24 mouse cellular contexts compared by ENCODE assay signal in the genomic region with DNA sequence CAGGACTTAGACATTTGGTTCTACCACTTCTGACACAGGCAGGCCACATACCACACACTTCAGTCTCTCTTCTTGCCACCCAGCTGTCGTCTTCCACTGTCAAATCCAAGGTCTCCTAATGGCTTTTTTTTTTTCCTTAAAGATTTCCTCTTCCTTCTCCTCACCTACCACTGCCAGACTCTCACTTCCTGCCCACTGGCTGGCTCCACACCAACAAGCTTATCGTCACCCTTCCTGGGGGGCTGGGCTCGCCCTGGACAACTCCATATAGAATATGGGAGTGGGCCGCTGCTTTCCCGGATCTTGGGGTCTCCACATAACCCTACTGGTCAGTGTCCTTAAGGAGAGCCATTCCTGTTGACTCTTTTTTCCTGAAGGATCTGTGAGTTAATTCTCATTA. TPM values are rescaled to one million over a fixed set of nuclear protein-coding genes. Genes with fewer than 3 reads are reported as not detected.
DNase-seq lines count a peak whose midpoint lies in the region; ATAC-seq and TF ChIP-seq lines count a peak whose summit lies in the region.
"Had no signal": no experiment of that assay in that cellular context is flagged by ENCODE, and none has a peak within 500 bp of the region (broad histone marks: within the 10 kb centered on the region; RNA-seq: fewer than 3 reads in every experiment).

No protein-coding gene starts in this region.

- TF ChIP-seq CTCF in lung, postnatal 0 days (IDR thresholded peaks at IDR 0.05), result no peak

- ATAC-seq in lung, postnatal 0 days, result peak; percentile 32; the same call in 1 of the 2 replicates
- ATAC-seq: forebrain, postnatal 0 days; midbrain, embryonic 15.5 days; Patski had no signal

- peaks cover 19% of the 10 kb centered on the region; the same call in 1 of the 2 replicates for H3K36me3 ChIP-seq in heart, embryonic 10.5 days
- H3K36me3 ChIP-seq in lung, postnatal 0 days (ENCODE audit: insufficient read depth, low read length), result no peaks in the 10 kb centered on the region
- H3K36me3 ChIP-seq: G1E had no signal

- peaks cover 51% of the 10 kb centered on the region for H3K27me3 ChIP-seq in heart, embryonic 10.5 days (ENCODE audit: insufficient read depth, poor library complexity, severe bottlenecking)
- no peaks in the 10 kb centered on the region for H3K27me3 ChIP-seq in lung, postnatal 0 days (replicated peaks; ENCODE audit: insufficient read depth, low read length)
- H3K27me3 ChIP-seq: CH12.LX; embryonic facial prominence, embryonic 12.5 days; hindbrain, embryonic 13.5 days; limb, embryonic 15.5 days; midbrain, embryonic 15.5 days; neural tube, embryonic 12.5 days; Patski had no signal

- peaks cover 28% of the 10 kb centered on the region for H3K4me1 ChIP-seq in heart, embryonic 10.5 days
- peaks cover 17% of the 10 kb centered on the region; the same call in 1 of the 2 replicates for H3K4me1 ChIP-seq in lung, postnatal 0 days (ENCODE audit: insufficient read depth, low read depth, low read length)

- H3K4me2 ChIP-seq in lung, postnatal 0 days (replicated peaks; ENCODE audit: low read depth, low read length), result no peak overlapping the region
- H3K4me2 ChIP-seq: embryonic facial prominence, embryonic 12.5 days; hindbrain, embryonic 13.5 days; limb, embryonic 15.5 days; midbrain, embryonic 15.5 days; neural tube, embryonic 12.5 days had no signal

- DNase-seq in heart, embryonic 10.5 days (ENCODE audit: low spot score), result no peak
- DNase-seq in heart, postnatal 14 days, result no peak
- peak; percentile 24 for DNase-seq in kidney, postnatal 14 days
- no peak for DNase-seq in kidney, adult 9 months
- DNase-seq in lung, postnatal 0 days (ENCODE audit: low spot score), result peak; percentile 46
- peak; percentile 46 to 67 for DNase-seq in lung, postnatal 4 days
- DNase-seq in cerebellum, postnatal 4 days (ENCODE audit: low spot score in 2 of 2), result no peak
- DNase-seq: B cell, adult 2 months; cerebellum, adult 18-20 months; cerebellum, postnatal 14 days; forebrain, postnatal 0 days; gastrocnemius, postnatal 14 days; heart, adult 18-20 months; left cerebral cortex, postnatal 4 days had no signal

- no peak overlapping the region for H3K4me3 ChIP-seq in heart, embryonic 10.5 days
- no peak overlapping the region for H3K4me3 ChIP-seq in lung, postnatal 0 days (ENCODE audit: low read depth, low read length)
- H3K4me3 ChIP-seq: embryonic facial prominence, embryonic 12.5 days; hindbrain, embryonic 13.5 days; limb, embryonic 15.5 days; midbrain, embryonic 15.5 days; neural tube, embryonic 12.5 days had no signal

- H3K27ac ChIP-seq in heart, embryonic 10.5 days, result 0 out of 2 replicates have a peak overlapping the region, but pooled peaks have one; percentile 37
- no peak overlapping the region for H3K27ac ChIP-seq in lung, postnatal 0 days (ENCODE audit: low read length)
- H3K27ac ChIP-seq: embryonic facial prominence, embryonic 12.5 days; hindbrain, embryonic 13.5 days; limb, embryonic 15.5 days; liver, embryonic 14.5 days; macrophage; midbrain, embryonic 15.5 days; neural tube, embryonic 12.5 days had no signal

- 62% methylated on average over 5 of the region's 5 CpGs for WGBS in heart, embryonic 10.5 days
- 32% methylated on average over 5 of the region's 5 CpGs for WGBS in lung, postnatal 0 days

- H3K9ac ChIP-seq in lung, postnatal 0 days (replicated peaks; ENCODE audit: low read depth), result no peak overlapping the region
- H3K9ac ChIP-seq: embryonic facial prominence, embryonic 12.5 days; forebrain, postnatal 0 days; hindbrain, embryonic 13.5 days; limb, embryonic 15.5 days; liver, embryonic 14.5 days; midbrain, embryonic 15.5 days; neural tube, embryonic 12.5 days had no signal

- no peaks in the 10 kb centered on the region; the same call in 1 of the 2 replicates for H3K9me3 ChIP-seq in heart, embryonic 10.5 days
- no peaks in the 10 kb centered on the region for H3K9me3 ChIP-seq in lung, postnatal 0 days (ENCODE audit: low read length)
- H3K9me3 ChIP-seq: limb, embryonic 15.5 days; midbrain, embryonic 15.5 days had no signal

- TF ChIP-seq EP300 in lung, postnatal 0 days (IDR thresholded peaks at IDR 0.05), result peak; percentile 60; the same call in 1 of the 2 replicates

- intact Hi-C loops in heart, postnatal 14 days (cut with DNase I), result no loop called here

RNA-seq across cellular contexts. Expression of a gene that starts 26.9 kb away (rescaled TPM):
- polyA plus RNA-seq in heart, embryonic 10.5 days (2016; fragmentation: Nextera tagmentation; extraction: Ambion mirVana), result 5.5 and 6.8 TPM in 2 replicates
- 1 to 10 TPM; 4.0 to 4.6 TPM for total RNA-seq in heart, postnatal 14 days (2021)
- 7.4 and 11.8 TPM in 2 replicates for polyA plus RNA-seq in lung, postnatal 0 days (2015; fragmentation: Nextera tagmentation; extraction: Ambion mirVana)
- total RNA-seq: CH12.LX had no signal
- polyA plus RNA-seq: G1E had no signal

Comparison
In these comparisons a context has a peak if more than half of its experiments do, and no peak if none do; other contexts are left out.
1. DNase-seq: peak in kidney, postnatal 14 days (single experiment), lung, postnatal 0 days (single experiment) and lung, postnatal 4 days (2 of 2); none in heart, embryonic 10.5 days (single experiment), heart, postnatal 14 days (0 of 2), kidney, adult 9 months (single experiment) and cerebellum, postnatal 4 days (0 of 2).